Mouse (Mus musculus) kidney, adult 18-20 months (tissue): ENCODE data around the gene Tas1r3.

ENCODE experiments used
- DNase-seq: peaks from one replicate; pipeline ENCODE4 v3.0.0; 2021

Tas1r3 gene

DNA sequence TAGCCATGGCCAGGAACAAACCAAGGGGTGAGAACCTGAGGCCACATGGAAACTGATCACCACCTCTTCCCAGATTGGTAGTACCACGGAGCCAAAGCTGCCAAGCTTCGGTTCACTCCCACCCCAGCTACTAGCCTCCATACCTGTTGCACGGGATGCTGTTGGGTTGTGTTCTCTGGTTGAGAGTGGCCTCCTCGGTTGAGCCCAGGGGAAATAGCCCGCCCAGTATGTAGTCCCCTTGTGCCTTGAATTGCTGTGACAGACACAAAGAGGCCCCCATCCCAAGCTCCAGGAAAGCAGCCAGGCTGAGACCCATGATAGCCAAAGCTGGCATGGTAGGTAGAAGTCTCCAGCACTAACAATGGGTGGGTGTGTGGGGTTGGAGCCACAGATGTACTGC, at the start of gene Tas1r3:
Gene Tas1r3 (minus strand): TSS at position 362 of the 400 bp plus-strand sequence.
- DNase-seq: no peak

DNA sequence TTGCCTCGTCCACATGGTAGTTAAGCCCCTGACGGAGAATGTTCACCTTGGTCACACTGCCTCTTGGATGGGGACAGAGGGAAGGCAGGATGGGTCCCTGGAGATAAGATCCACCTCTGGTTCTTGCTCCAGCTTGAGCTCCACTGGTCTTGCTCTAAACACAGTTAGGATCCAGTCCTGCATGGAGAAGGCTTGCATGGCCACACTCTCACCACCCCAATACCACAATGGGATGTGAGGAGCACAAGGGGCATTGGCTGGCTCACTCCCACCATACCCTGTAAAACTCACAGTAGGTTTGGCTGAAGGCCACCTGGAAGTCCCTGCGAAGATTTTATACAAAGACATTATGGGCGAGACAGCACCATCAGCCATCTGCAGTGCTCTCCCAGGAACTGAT, 45.6 kb upstream of the Tas1r3 start:
- no peak for DNase-seq

DNA sequence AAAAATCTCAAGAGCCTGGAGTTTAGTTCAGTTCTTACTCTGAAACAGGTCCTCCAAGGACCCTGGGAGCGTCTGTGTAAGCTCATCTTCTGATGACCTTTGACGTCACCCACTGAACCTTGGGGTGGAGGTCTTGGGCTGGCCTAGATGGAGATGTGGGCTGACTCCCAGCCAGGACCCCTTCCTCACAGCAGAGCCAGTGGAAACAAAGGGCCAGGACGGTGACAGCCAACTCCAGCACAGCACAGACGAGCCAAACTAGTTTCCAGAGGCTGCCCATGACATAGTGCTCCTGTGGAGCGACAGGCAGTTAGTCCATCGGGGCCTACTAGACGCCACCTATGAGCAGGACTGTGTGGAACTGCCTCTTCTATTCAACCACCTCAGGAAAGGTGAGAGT, 45.1 kb upstream of the Tas1r3 start:
- no peak for DNase-seq

DNA sequence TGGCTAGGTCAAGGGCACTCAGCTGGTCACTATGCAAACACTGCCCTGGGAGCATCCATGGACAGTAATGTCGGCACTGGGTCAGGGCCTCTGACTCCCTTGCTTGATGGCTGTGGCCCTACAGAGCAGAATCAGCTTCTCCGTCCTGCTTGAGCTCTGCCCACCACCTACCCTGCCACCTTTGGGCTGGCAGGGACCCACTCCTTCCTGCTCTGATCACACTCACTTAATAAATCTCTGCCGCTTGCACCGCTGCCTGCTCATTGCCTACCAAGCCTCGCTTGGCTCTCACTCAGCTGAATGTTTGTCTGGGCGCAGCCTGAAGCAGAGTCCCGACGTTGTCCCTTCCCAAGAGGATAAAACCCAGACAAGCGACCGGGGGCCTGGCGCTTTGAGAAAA, 43.8 kb upstream of the Tas1r3 start:
- DNase-seq: no peak

DNA sequence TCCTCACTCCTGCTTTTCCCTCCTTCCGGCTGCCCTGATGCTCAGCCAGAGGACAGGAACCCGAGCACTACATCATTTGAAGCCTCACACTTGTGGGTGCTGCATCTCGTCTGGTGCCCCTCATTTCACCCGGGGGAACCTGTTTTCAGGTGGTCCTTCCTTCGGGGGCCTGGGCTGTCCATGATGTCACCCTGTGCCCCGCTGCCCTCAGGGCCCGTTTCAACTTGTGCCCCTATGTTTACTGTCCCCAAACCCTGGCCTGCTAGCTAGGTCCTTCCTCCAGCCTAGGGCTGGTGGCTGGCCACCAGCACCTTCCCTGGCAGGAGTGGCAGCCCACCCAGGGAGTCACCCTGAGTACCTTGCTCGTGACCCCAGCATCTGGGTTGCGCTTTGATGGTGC, 43.0 kb upstream of the Tas1r3 start:
- no peak for DNase-seq

GRCm38 (mm10) chr4:155905634-155906033, 42.5 kb upstream of the Tas1r3 start:
- no peak for DNase-seq

DNA sequence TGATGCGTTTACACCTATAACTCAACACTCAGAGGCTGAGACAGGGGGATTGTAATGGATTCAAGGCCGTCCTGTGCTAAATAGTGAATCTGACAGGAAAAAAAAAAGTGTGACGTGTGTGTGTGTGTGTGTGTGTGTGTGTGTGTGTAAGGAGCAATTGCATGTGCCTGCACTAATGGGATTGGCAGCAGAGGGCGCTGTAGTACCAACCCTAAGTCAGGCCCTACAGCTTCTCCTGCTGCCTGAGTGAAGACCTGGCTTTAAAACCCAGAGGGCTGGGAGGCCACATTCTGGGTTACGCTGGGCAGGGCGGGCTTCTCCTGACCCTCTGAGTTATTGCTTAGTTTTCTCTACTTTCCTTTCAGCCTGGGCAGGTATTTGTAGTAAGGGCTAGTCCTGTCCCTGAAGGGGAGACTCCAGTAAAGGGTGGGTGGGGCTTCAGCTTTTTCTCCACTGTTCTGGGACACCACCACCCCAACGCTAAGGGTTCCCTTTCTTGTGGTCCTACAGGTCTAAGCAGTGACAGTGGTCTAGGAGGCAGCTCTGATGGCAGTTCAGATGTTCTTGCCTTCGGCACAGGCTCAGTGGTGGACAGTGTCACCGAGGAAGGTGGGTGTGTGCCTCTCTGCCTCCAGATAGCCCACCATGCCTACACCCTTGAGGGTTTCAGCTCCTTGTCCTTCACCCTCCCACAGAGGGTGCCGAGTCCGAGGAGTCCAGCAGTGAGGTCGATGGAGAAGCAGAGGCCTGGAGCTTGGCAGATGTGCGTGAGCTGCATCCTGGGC, 41.3 kb upstream of the Tas1r3 start:
- DNase-seq: no peak

DNA sequence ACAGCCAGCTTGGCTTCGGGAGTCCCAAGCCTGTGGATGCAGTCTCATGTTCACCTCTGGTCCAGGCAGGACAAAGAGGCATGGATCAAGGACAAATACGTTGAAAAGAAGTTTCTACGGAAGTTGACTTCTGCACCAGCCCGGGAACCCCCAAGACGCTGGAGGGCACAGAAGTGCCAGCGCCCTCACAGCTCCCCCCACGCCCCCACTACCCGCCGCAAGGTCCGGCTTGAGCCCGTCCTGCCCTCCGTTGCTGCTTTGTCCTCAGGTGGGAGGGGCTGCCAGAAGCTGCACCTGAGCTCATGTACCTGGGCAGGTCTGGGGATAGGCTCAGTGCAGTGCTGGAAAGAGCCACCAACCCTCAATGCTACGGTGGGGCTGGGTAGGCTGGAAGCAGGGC, 40.1 kb upstream of the Tas1r3 start:
- no peak for DNase-seq

- DNase-seq: no peak
These were observed 38.0 kb upstream of the Tas1r3 start for GRCm38 (mm10) chr4:155901205-155901604.

DNA sequence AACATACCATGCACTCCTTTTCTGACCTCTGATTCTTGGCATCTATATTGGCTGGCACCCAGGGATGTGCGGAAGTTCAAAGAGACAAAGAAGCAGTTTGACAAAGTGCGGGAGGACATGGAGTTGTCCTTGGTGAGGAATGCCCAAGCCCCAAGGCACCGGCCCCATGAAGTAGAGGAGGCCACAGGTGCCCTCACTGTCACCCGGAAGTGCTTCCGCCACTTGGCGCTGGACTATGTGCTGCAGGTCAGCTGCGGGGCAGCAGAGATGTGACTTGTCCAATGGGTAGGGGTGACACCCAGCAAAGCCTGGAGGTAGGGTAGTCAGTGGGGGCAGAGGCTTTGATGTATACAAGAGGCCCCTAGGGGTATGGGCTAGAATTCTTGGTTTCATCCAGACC, 36.2 kb upstream of the Tas1r3 start:
- DNase-seq: no peak

DNA sequence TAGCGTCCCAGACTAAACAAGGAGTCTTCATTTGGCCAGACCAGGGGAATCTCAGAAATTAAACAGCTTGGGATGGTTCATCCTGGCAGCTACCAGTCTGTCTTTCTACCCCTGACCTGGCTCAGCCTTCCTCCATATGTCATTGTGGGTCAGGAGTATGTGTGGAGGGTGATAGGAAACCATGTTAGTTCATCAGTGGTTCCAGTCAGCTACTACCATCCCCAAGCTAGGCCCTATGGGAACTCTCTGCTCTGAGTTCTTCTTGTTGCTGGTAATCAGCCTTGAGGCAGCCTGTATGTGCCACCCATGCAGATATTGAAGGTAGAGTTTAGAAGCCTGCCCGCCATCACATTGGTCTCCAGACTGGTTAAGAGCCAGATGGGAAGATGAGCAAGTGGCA, 35.2 kb upstream of the Tas1r3 start:
- DNase-seq: no peak

- DNase-seq: no peak
These were observed 33.3 kb upstream of the Tas1r3 start for GRCm38 (mm10) chr4:155896461-155896860.

DNA sequence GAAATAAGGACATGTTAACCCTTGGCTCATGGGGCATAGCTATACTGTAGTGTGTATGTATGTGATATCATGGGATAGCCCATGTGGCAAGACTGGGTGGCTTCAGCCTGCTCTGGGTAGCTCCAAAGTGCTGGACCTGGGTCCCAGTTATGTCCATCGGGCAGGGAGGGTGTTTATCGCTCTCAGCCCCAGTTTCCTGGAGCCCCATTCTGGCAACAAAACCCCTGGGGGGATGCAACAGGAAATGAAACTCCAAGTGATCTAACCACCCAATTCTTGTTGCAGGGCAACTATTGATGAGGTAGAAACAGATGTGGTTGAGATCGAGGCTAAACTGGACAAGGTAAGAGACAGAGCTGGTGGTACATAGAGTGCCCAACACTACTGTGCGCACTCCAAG, 32.7 kb upstream of the Tas1r3 start:
- DNase-seq: no peak

DNA sequence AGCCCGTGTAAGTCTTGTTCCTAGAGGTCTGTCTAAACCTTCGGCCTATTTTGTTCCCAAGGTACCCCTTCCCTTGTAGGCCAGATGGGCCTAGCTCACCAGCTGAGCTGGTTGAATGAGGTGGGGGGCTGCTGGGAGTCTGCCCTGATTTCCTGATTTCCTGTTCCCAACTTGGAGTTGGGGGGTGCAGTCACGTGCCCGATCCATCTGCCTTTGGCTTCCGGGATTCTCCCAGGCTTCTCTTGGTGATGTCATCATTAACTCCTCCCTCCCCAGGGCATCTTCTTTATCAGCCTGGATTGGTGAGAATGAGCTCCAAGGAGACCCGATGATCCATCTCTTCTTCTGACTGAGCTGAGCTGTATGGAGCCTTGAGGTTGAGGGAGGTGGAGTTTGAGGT, 32.1 kb upstream of the Tas1r3 start:
- DNase-seq: peak; percentile 56

GRCm38 (mm10) chr4:155894311-155894881, 31.2 kb upstream of the Tas1r3 start:
- peak; percentile 49 for DNase-seq

GRCm38 (mm10) chr4:155893212-155893690, 30.1 kb upstream of the Tas1r3 start:
- DNase-seq: no peak

- no peak for DNase-seq
These were observed 29.5 kb upstream of the Tas1r3 start for GRCm38 (mm10) chr4:155892438-155893211.

GRCm38 (mm10) chr4:155892017-155892416, 28.9 kb upstream of the Tas1r3 start:
- DNase-seq: peak; percentile 86

DNA sequence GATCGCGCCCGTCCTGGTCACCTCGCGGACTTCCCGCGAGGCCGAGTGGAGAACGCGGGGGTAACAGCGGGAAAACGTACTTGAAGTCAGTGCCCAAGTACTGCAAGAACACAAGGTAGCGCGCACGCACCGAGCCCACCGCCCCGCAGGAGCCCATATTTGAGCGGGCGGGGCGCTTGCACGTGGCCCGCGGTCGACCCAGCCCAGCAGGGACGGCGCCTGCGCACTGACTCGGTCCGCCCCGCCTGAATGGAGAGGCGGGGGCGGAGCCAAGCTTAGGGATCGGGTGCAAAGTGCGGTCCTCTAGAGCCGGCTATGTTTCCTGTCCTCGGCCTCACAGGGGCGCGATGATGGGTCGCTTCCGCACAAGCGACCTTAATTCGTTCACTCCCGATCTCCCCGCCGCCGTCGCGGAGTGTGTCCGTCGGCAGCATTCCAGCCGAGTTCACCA, 28.4 kb upstream of the Tas1r3 start, which contains the start of the genes Pusl1 and Acap3:
Gene Pusl1 (minus strand): TSS at position 231 of the 451 bp plus-strand sequence.
Gene Acap3 (plus strand): TSS at position 272 of the 451 bp plus-strand sequence.
- DNase-seq: peak; percentile 98

- peak; percentile 24 for DNase-seq
These were observed 27.9 kb upstream of the Tas1r3 start for GRCm38 (mm10) chr4:155891011-155891471.

GRCm38 (mm10) chr4:155889316-155889715, 26.2 kb upstream of the Tas1r3 start:
- DNase-seq: no peak

- DNase-seq: no peak
These were observed 25.0 kb upstream of the Tas1r3 start for GRCm38 (mm10) chr4:155888181-155888580.

- DNase-seq: no peak
These were observed 24.5 kb upstream of the Tas1r3 start for GRCm38 (mm10) chr4:155887674-155888073.
